Mouse (Mus musculus) kidney, postnatal 36 days (tissue): Measurements from ENCODE around the gene Hist2h2be.

Experiments
- DNase-seq, 2 experiments: peaks; one replicate each; pipeline ENCODE4 v3.0.0; 2021 to 2022; ENCODE audit warnings: mixed read lengths in 2 of 2

Gene Hist2h2be

GRCm38 (mm10) chr3:96262979-96263550, 42.1 kb downstream of the Hist2h2be start, which contains the start of gene Hist2h4:
Gene Hist2h4 (minus strand): TSS chr3:96263311.
- DNase-seq: peak; percentile 94 to 97

- DNase-seq: peak; percentile 46 to 68
Measured at GRCm38 (mm10) chr3:96263558-96264403, 42.9 kb downstream of the Hist2h2be start.

DNA sequence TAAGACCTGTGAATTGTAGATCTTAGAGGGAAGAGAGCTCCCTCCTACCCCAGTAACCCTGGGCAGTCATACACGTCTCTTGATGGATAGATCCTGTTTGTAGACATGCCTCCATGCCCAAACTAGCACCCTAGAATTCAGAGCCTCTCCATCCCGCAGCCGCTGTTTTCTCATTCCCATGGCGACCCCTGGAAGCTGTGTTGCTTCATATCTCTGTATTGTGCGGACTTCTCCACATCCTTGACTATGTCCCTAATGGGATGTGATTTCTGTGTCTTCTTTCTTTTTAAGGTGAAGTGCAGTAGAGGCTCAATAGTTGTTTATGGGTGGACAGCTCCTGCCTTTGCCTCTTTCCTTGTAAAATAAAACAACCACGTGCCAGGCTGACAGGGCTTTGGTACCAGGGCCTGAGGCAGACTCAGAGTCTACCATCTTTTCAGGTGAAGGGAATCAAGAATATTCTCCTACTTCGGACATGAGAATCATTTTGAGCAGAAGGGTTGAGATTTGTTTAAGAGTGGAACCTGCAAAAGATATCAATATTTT, 43.6 kb downstream of the Hist2h2be start:
- no peak for DNase-seq

DNA sequence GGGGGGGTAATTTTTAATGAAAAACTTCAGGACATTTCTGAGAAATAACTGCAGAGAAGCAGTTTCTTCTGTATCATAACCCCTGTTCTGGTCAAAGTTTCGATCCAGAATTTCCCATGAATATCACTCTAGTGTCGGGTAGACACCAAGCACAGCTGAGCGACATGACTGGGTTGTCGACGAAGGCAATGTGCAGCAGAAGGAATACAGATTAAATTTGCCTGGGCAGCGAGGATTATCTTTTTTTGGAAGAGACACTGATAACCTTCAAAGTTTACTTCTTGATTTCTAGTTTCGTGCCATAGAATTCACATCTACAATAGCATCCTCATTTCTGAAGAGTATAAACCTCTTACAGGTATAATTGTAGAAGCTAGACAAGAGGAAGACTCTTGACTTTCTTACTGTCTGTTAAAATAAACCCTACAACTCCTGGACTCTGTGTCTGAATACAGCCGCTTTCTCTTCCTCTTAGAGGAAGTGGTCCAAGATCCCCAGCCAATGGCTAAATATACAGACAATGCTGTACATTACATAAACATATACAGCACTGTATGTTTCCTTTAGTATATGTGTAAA, 45.3 kb downstream of the Hist2h2be start:
- DNase-seq: no peak

GRCm38 (mm10) chr3:96267541-96267940, 46.6 kb downstream of the Hist2h2be start:
- DNase-seq: no peak

- peak; percentile 79 to 87 for DNase-seq
Measured at GRCm38 (mm10) chr3:96268051-96268775, 47.3 kb downstream of the Hist2h2be start, which contains the start of gene Hist2h3b. Gene Hist2h3b (plus strand): TSS chr3:96268654.

- DNase-seq: peak in 1 of 2 experiments; percentile 15
Measured at GRCm38 (mm10) chr3:96268776-96269378, 48.0 kb downstream of the Hist2h2be start.

DNA sequence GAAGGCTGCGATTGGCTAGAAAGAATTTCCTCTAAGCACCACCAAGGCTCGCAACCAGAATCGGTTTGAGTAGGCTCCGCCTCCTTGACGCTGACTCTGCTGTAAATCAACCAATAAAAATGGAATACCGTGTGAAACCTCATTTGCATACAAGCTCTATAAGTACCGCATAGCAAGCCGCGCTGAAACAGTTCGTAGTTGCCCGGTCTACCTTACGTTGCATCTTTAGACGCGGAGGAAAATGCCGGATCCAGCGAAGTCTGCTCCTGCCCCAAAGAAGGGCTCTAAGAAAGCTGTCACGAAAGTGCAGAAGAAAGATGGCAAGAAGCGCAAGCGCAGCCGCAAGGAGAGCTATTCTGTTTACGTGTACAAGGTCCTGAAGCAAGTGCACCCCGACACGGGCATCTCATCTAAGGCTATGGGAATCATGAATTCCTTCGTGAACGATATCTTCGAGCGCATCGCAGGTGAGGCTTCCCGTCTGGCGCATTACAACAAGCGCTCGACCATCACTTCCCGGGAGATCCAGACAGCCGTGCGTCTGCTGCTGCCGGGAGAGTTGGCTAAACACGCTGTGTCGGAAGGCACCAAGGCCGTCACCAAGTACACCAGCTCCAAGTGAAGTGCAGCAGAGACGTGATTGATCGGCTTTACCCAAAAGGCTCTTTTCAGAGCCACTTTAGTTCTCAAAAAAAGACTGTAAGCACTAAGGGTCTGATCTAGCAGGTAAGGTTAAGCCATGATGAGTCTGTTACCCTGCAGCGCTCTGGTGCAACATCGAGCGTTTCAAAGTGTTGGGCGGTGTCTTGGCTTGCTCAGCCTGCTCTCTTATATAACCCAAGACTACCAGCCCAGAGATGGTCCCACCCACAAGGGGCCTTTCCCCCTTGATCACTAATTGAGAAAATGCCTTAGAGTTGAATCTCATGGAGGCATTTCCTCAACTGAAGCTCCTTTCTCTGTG, 48.9 kb downstream of the Hist2h2be start, which contains the start of gene Hist2h2bb:
Hist2h2bb (plus strand) TSS at position 242 of the 964 bp plus-strand sequence.
- DNase-seq: peak; percentile 92 to 97
